In the genomic region with DNA sequence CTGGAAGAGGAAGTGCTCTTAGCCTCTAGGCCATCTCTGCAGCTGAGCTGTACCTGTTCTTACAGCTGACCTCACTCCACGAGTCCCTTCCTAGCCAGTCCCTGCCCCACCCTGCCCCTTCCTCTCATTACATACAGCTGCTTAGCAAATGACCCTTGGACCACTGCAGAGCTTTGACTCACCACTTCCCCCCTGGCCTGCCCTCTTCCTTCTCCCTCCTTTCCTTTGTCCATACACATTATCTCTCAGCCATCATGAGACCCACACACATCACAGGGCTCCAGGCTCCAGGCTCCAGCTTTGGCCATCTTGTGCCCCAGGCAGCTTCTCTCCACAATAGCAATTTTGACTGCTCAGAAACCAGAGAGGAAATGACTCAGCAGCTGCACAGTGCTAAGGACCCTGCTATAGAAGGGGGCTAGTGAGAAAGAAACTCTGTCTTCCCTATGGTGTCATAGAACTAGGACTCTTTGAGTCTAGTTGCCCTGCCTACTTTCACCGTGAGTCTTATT, we compare ENCODE assay signal across 15 mouse cellular contexts. TPM values are rescaled to one million over a fixed set of nuclear protein-coding genes. Genes with fewer than 3 reads are reported as not detected.
A peak's percentile ranks its signal among the peaks of the same experiment; 100 is the strongest.
DNase-seq lines count a peak whose midpoint lies in the region; ATAC-seq lines count a peak whose summit lies in the region.
"Had no signal": no experiment of that assay in that cellular context is flagged by ENCODE, and none has a peak within 500 bp of the region (broad histone marks: within the 10 kb centered on the region; RNA-seq: fewer than 3 reads in every experiment).

No protein-coding gene starts in this region.

- no peak overlapping the region for H3K4me3 ChIP-seq in kidney, embryonic 16.5 days (ENCODE audit: low read length)
- no peak overlapping the region for H3K4me3 ChIP-seq in liver, embryonic 13.5 days (replicated peaks)
- H3K4me3 ChIP-seq in forebrain, embryonic 15.5 days, result no peak overlapping the region
- H3K4me3 ChIP-seq: forebrain, embryonic 10.5 days; hindbrain, embryonic 15.5 days; midbrain, embryonic 13.5 days had no signal

- no peak overlapping the region for H3K27ac ChIP-seq in kidney, embryonic 16.5 days (ENCODE audit: low read length)
- H3K27ac ChIP-seq in liver, embryonic 13.5 days, result no peak overlapping the region; the same call in 1 of the 2 replicates
- no peak overlapping the region for H3K27ac ChIP-seq in forebrain, embryonic 15.5 days (replicated peaks)
- H3K27ac ChIP-seq: forebrain, embryonic 10.5 days; hindbrain, embryonic 15.5 days; liver, embryonic 14.5 days; midbrain, embryonic 13.5 days had no signal

- H3K9ac ChIP-seq in kidney, embryonic 16.5 days (replicated peaks; ENCODE audit: low read length), result no peak overlapping the region
- H3K9ac ChIP-seq in liver, embryonic 13.5 days, result no peak overlapping the region
- H3K9ac ChIP-seq in forebrain, embryonic 15.5 days (replicated peaks), result no peak overlapping the region
- H3K9ac ChIP-seq: hindbrain, embryonic 15.5 days; liver, embryonic 14.5 days; midbrain, embryonic 13.5 days had no signal

- DNase-seq in kidney, adult 11 months, result no peak
- DNase-seq in A20 (ENCODE audit: low read depth, low spot score), result peak; percentile 63
- DNase-seq in c-Kit-positive CD71-negative TER-119-negative erythroid progenitor cells, embryonic 14.5 days (ENCODE audit: low read depth), result peak; percentile 30
- no peak for DNase-seq in liver, embryonic 13.5 days
- no peak for DNase-seq in right cerebral cortex, adult 18-20 months
- DNase-seq in lung, postnatal 4 days, result no peak
- DNase-seq: adrenal gland, postnatal 36 days; cerebellum, postnatal 25 days; gastrocnemius, postnatal 10 days had no signal

- no peaks in the 10 kb centered on the region for H3K4me1 ChIP-seq in kidney, embryonic 16.5 days (ENCODE audit: insufficient read depth, low read length)
- H3K4me1 ChIP-seq in liver, embryonic 13.5 days (replicated peaks), result no peaks in the 10 kb centered on the region
- no peaks in the 10 kb centered on the region for H3K4me1 ChIP-seq in forebrain, embryonic 15.5 days
- H3K4me1 ChIP-seq: hindbrain, embryonic 15.5 days; midbrain, embryonic 13.5 days had no signal

- H3K36me3 ChIP-seq in kidney, embryonic 16.5 days (ENCODE audit: insufficient read depth, low read length), result no peaks in the 10 kb centered on the region
- H3K36me3 ChIP-seq in liver, embryonic 13.5 days, result no peaks in the 10 kb centered on the region
- no peaks in the 10 kb centered on the region for H3K36me3 ChIP-seq in forebrain, embryonic 15.5 days
- H3K36me3 ChIP-seq: forebrain, embryonic 10.5 days; hindbrain, embryonic 15.5 days; midbrain, embryonic 13.5 days had no signal

- H3K9me3 ChIP-seq in kidney, embryonic 16.5 days (ENCODE audit: low read length), result no peaks in the 10 kb centered on the region
- H3K9me3 ChIP-seq in liver, embryonic 13.5 days (replicated peaks), result no peaks in the 10 kb centered on the region
- no peaks in the 10 kb centered on the region for H3K9me3 ChIP-seq in forebrain, embryonic 15.5 days
- H3K9me3 ChIP-seq: forebrain, embryonic 10.5 days; hindbrain, embryonic 15.5 days; midbrain, embryonic 13.5 days had no signal

- peak; percentile 43; the same call in 1 of the 2 replicates for ATAC-seq in kidney, embryonic 16.5 days (ENCODE audit: low FRiP score, low TSS enrichment)
- ATAC-seq in liver, embryonic 13.5 days (ENCODE audit: low read depth), result peak; percentile 55
- no peak for ATAC-seq in forebrain, embryonic 15.5 days (replicated peaks)
- ATAC-seq: midbrain, embryonic 13.5 days had no signal

- H3K4me2 ChIP-seq in kidney, embryonic 16.5 days (replicated peaks; ENCODE audit: low read depth, low read length), result no peak overlapping the region
- no peak overlapping the region for H3K4me2 ChIP-seq in liver, embryonic 13.5 days
- H3K4me2 ChIP-seq in forebrain, embryonic 15.5 days (replicated peaks), result no peak overlapping the region
- H3K4me2 ChIP-seq: hindbrain, embryonic 15.5 days; midbrain, embryonic 13.5 days had no signal

- WGBS in kidney, embryonic 16.5 days, result 45% methylated on average over 2 of the region's 2 CpGs
- 10% methylated on average over 2 of the region's 2 CpGs for WGBS in liver, embryonic 13.5 days (ENCODE audit: insufficient replicate concordance)
- 55% methylated on average over 2 of the region's 2 CpGs for WGBS in forebrain, embryonic 15.5 days

- H3K27me3 ChIP-seq in kidney, embryonic 16.5 days (ENCODE audit: insufficient read depth, low read length), result no peaks in the 10 kb centered on the region
- no peaks in the 10 kb centered on the region for H3K27me3 ChIP-seq in liver, embryonic 13.5 days
- H3K27me3 ChIP-seq in forebrain, embryonic 15.5 days, result no peaks in the 10 kb centered on the region
- H3K27me3 ChIP-seq: hindbrain, embryonic 15.5 days; midbrain, embryonic 13.5 days had no signal

RNA-seq across cellular contexts. Expression of gene Nwd1, which starts 36.6 kb away (rescaled TPM):
- polyA plus RNA-seq in kidney, embryonic 16.5 days (2015; fragmentation: Nextera tagmentation; extraction: Ambion mirVana), result 0.09 and 0.10 TPM in 2 replicates
- not detected in 2 replicates for polyA plus RNA-seq in liver, embryonic 13.5 days (2015; fragmentation: Nextera tagmentation; extraction: Ambion mirVana)
- polyA plus RNA-seq in forebrain, embryonic 15.5 days (2015; fragmentation: Nextera tagmentation; extraction: Ambion mirVana), result 1.6 and 2.1 TPM in 2 replicates

RNA-seq across cellular contexts. Expression of gene Sin3b, which starts 40.0 kb away (rescaled TPM):
- 162 and 182 TPM in 2 replicates for polyA plus RNA-seq in kidney, embryonic 16.5 days (2015; fragmentation: Nextera tagmentation; extraction: Ambion mirVana)
- 65.0 and 68.0 TPM in 2 replicates for polyA plus RNA-seq in liver, embryonic 13.5 days (2015; fragmentation: Nextera tagmentation; extraction: Ambion mirVana)
- 196 and 197 TPM in 2 replicates for polyA plus RNA-seq in forebrain, embryonic 15.5 days (2015; fragmentation: Nextera tagmentation; extraction: Ambion mirVana)

Comparison
In these comparisons a context has a peak if more than half of its experiments do, and no peak if none do; other contexts are left out.
1. DNase-seq: peak in A20 (single experiment) and c-Kit-positive CD71-negative TER-119-negative erythroid progenitor cells, embryonic 14.5 days (single experiment); none in kidney, adult 11 months (single experiment), liver, embryonic 13.5 days (single experiment), right cerebral cortex, adult 18-20 months (single experiment) and lung, postnatal 4 days (0 of 2).